Mouse (Mus musculus) adrenal gland, adult 2 months (tissue): ENCODE measurements around the gene 1700086D15Rik. TPM values are rescaled to one million over a fixed set of nuclear protein-coding genes. Genes with fewer than 3 reads are reported as not detected.

Experiments used
- DNase-seq: peaks from one replicate; pipeline ENCODE4 v3.0.0; 2021
- polyA plus RNA-seq: library from polyadenylated mRNA; depleted of rRNA; stranded (reverse); fragments of >200 nt; gene quantifications from 2 replicates; pipeline ENCODE4 v1.2.3, GENCODE M21; 2012; rRNA removed
- total RNA-seq, 2 experiments: library from RNA; stranded (reverse); gene quantifications; 2 replicates each; pipeline ENCODE4 v1.2.3; 2021

The 1700086D15Rik gene
- total and polyA plus RNA-seq, 3 experiments: not detected

GRCm38 (mm10) chr11:65135251-65135739 is 24.4 kb downstream of the 1700086D15Rik start:
- DNase-seq: peak; percentile 30

- DNase-seq: no peak
These were observed 26.0 kb downstream of the 1700086D15Rik start for GRCm38 (mm10) chr11:65133661-65134060.

GRCm38 (mm10) chr11:65129110-65129509 is 30.6 kb downstream of the 1700086D15Rik start:
- DNase-seq: no peak

GRCm38 (mm10) chr11:65128666-65129065 is 31.0 kb downstream of the 1700086D15Rik start:
- DNase-seq: peak; percentile 74

GRCm38 (mm10) chr11:65126566-65126965 is 33.1 kb downstream of the 1700086D15Rik start:
- no peak for DNase-seq

GRCm38 (mm10) chr11:65124913-65125418 is 34.7 kb downstream of the 1700086D15Rik start:
- peak; percentile 37 for DNase-seq

GRCm38 (mm10) chr11:65120276-65120675 is 39.4 kb downstream of the 1700086D15Rik start:
- DNase-seq: no peak

GRCm38 (mm10) chr11:65115811-65116210 is 43.9 kb downstream of the 1700086D15Rik start:
- DNase-seq: no peak

GRCm38 (mm10) chr11:65112086-65112485 is 47.6 kb downstream of the 1700086D15Rik start:
- no peak for DNase-seq

- no peak for DNase-seq
These were observed 48.0 kb downstream of the 1700086D15Rik start for GRCm38 (mm10) chr11:65111651-65112050.

- DNase-seq: peak; percentile 23
These were observed 49.6 kb downstream of the 1700086D15Rik start for GRCm38 (mm10) chr11:65110058-65110457.

- peak; percentile 34 for DNase-seq
These were observed 51.9 kb downstream of the 1700086D15Rik start for GRCm38 (mm10) chr11:65107734-65108171.

- DNase-seq: no peak
These were observed 52.5 kb downstream of the 1700086D15Rik start for GRCm38 (mm10) chr11:65107151-65107550.

GRCm38 (mm10) chr11:65104076-65104475 is 55.6 kb downstream of the 1700086D15Rik start:
- no peak for DNase-seq

Other genes with a start within 250 kb of the 1700086D15Rik start
- 10 to 100 TPM; 45.3 to 47.9 TPM for gene Elac2, start 180.9 kb downstream of the 1700086D15Rik start, total RNA-seq
- gene Elac2, start 180.9 kb downstream of the 1700086D15Rik start, polyA plus RNA-seq: 27.3 and 30.4 TPM in 2 replicates
- gene Arhgap44, start 3.1 kb upstream of the 1700086D15Rik start, total RNA-seq: 10 to 100 TPM in 1 of 2 experiments, 1 to 10 TPM in 1; 6.8 to 15.5 TPM
- gene Arhgap44, start 3.1 kb upstream of the 1700086D15Rik start, polyA plus RNA-seq: 4.8 and 5.0 TPM in 2 replicates
- gene Myocd, start 110.1 kb upstream of the 1700086D15Rik start, total RNA-seq: under 1 TPM; 0.24 to 0.46 TPM
- 0.31 and 0.36 TPM in 2 replicates for gene Myocd, start 110.1 kb upstream of the 1700086D15Rik start, polyA plus RNA-seq